Mouse (Mus musculus) NIH3T3 (cell line): Measurements from ENCODE around the gene Grin3a.
"Not testable (repeated sequence)": the region's sequence is repeated elsewhere in the genome, so short reads cannot be mapped to it uniquely, and the experiment has no call there.

Experiments used
- DNase-seq: peaks from one replicate; pipeline ENCODE4 v3.0.0-alpha.2; 2012; ENCODE audit warnings: low read depth

Gene Grin3a

GRCm38 (mm10) chr4:49680171-49680875, 165.2 kb downstream of the Grin3a start:
- no peak for DNase-seq

GRCm38 (mm10) chr4:49676790-49677189, 168.8 kb downstream of the Grin3a start:
- no peak for DNase-seq

DNA sequence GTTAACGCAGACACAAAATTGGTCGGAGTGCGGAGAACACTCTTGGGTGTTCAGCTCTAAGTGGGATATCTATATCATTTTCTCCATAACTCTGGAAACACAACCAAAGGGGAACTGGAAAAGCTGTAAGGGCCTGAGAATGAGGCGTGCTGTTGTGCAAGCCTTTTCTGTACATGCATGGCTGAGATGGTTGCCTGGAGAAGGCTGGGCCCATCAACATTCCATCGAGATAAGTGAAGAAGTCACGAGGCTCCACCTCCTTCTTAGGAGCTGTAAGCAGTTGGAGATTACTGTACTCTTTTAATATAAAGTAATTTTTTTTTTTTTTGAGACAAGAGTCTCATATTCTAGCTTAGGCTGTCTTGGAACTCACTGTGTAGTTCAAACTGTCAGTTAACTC, 169.5 kb downstream of the Grin3a start:
- DNase-seq: peak; percentile 8

- no peak for DNase-seq
Observed at GRCm38 (mm10) chr4:49664850-49665249, 180.7 kb downstream of the Grin3a start.

GRCm38 (mm10) chr4:49662231-49662630, 183.3 kb downstream of the Grin3a start:
- DNase-seq: no peak

- DNase-seq: no peak
Observed at GRCm38 (mm10) chr4:49661664-49662063, 183.9 kb downstream of the Grin3a start.

GRCm38 (mm10) chr4:49659421-49659820, 186.1 kb downstream of the Grin3a start:
- peak; percentile 9 for DNase-seq

- no peak for DNase-seq
Observed at GRCm38 (mm10) chr4:49639913-49640312, 205.6 kb downstream of the Grin3a start.

- DNase-seq: no peak
Observed at GRCm38 (mm10) chr4:49637821-49638220, 207.7 kb downstream of the Grin3a start.

DNA sequence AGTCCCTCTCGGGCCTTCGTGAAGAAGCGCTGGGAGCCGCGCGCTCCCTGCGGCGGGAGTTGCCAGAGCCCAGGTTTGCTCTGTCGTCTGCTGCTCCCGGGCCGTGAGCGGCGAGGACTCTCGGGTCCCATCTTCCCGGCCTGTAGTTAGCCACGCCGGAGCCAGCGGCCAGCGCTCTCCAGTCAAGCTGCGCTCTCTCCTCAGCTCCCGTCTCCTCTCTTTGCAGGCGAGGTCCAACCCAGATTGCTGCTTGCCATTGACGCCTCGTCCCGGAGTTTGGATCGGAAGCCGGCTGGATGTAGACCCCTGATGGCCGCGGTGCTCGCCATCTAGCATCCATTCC, 213.4 kb downstream of the Grin3a start:
- DNase-seq: no peak

- peak; percentile 95 for DNase-seq
Observed at GRCm38 (mm10) chr4:49631319-49632138, 214.0 kb downstream of the Grin3a start, which contains the start of gene Rnf20. Gene Rnf20, plus strand, starts transcription at chr4:49632006.

GRCm38 (mm10) chr4:49628941-49629340, 216.6 kb downstream of the Grin3a start:
- DNase-seq: peak; percentile 4

GRCm38 (mm10) chr4:49626973-49627372, 218.6 kb downstream of the Grin3a start:
- peak; percentile 86 for DNase-seq

GRCm38 (mm10) chr4:49624969-49625368, 220.6 kb downstream of the Grin3a start:
- not testable (repeated sequence) for DNase-seq

DNA sequence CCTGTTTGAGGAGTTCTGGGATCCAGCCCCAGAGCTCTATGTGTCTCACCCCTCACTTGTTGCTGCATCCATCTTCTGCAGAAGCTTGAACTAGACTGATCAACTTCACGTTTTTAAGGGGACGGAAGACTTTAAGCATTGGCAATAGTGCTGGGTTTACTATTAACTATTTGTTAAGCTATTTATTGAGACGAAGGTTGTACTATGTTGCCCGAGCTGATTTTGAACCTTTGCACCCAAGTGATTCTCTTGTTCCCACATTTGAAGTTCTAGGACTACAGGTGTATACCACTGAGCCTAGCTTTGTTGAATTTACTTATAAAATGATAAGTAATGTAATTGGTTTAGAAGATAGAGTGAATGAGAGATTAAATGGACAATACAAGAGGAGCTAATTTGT, 221.6 kb downstream of the Grin3a start:
- no peak for DNase-seq

- no peak for DNase-seq
Observed at GRCm38 (mm10) chr4:49622272-49622671, 223.3 kb downstream of the Grin3a start.

- not testable (repeated sequence) for DNase-seq
Observed at GRCm38 (mm10) chr4:49619861-49620260, 225.7 kb downstream of the Grin3a start.

DNA sequence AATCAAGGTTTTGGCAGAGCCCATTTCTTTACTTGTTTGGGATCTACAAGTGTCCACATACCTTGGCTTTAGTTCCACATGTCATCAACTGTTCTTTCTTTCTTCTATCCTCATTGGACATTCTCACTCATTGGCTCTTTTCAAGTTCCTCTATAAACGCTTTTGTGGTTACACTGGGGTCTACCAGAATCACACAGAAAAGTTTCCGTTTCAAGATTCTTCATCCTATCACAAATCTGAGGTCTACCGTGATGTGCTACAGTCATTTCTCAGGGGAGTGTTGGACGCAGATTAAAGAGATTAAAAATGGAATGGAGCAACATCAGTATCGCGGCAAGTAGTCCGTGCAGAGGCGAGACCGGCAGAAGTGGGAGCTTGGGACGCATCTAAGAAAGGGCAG, 228.6 kb downstream of the Grin3a start:
- DNase-seq: no peak
